Mouse (Mus musculus): Measurements from ENCODE around the gene Gm21976.

The Gm21976 gene

GRCm38 (mm10) chr13:98279686-98280085, at the start of gene Gm21976:
Gene Gm21976, plus strand, starts transcription at chr13:98279887.
- no peak for DNase-seq

GRCm38 (mm10) chr13:98230511-98230910, 49.2 kb upstream of the Gm21976 start:
- DNase-seq, result no peak

GRCm38 (mm10) chr13:98235451-98235850, 44.2 kb upstream of the Gm21976 start:
- DNase-seq, result no peak

- DNase-seq, result peak; percentile 46
These were observed 39.6 kb upstream of the Gm21976 start for GRCm38 (mm10) chr13:98239978-98240641.

- DNase-seq, result no peak
These were observed 38.0 kb upstream of the Gm21976 start for GRCm38 (mm10) chr13:98241531-98242282.

GRCm38 (mm10) chr13:98244571-98245350, 34.9 kb upstream of the Gm21976 start:
- DNase-seq, result no peak

GRCm38 (mm10) chr13:98245386-98245785, 34.3 kb upstream of the Gm21976 start:
- no peak for DNase-seq

- no peak for DNase-seq
These were observed 30.1 kb upstream of the Gm21976 start for GRCm38 (mm10) chr13:98249594-98249993.

GRCm38 (mm10) chr13:98254921-98255320, 24.8 kb upstream of the Gm21976 start:
- DNase-seq, result no peak

GRCm38 (mm10) chr13:98262636-98263457, 16.8 kb upstream of the Gm21976 start, which contains the start of the genes Utp15 and Ankra2:
Gene Utp15, minus strand, starts transcription at chr13:98263041.
Gene Ankra2, plus strand, starts transcription at chr13:98263074.
- peak; percentile 96 for DNase-seq

GRCm38 (mm10) chr13:98263458-98263987, 16.2 kb upstream of the Gm21976 start:
- no peak for DNase-seq

GRCm38 (mm10) chr13:98264111-98264510, 15.6 kb upstream of the Gm21976 start:
- DNase-seq, result no peak

- no peak for DNase-seq
These were observed 5.7 kb upstream of the Gm21976 start for GRCm38 (mm10) chr13:98274023-98274422.

GRCm38 (mm10) chr13:98275646-98276045, 4.0 kb upstream of the Gm21976 start:
- no peak for DNase-seq

GRCm38 (mm10) chr13:98276253-98276652, 3.4 kb upstream of the Gm21976 start:
- DNase-seq, result no peak

GRCm38 (mm10) chr13:98277501-98277900, 2.2 kb upstream of the Gm21976 start:
- DNase-seq, result no peak

GRCm38 (mm10) chr13:98280990-98281650, 1.4 kb downstream of the Gm21976 start:
- no peak for DNase-seq

- DNase-seq, result no peak
These were observed 11.0 kb downstream of the Gm21976 start for GRCm38 (mm10) chr13:98290719-98291118.

- no peak for DNase-seq
These were observed 12.0 kb downstream of the Gm21976 start for GRCm38 (mm10) chr13:98291712-98292111.

- no peak for DNase-seq
These were observed 16.4 kb downstream of the Gm21976 start for GRCm38 (mm10) chr13:98296072-98296471.

GRCm38 (mm10) chr13:98297883-98298482, 18.3 kb downstream of the Gm21976 start:
- no peak for DNase-seq

All from thymus, postnatal 25 days (tissue).